Mouse (Mus musculus): ENCODE measurements around the gene Abcb10.

DNA sequence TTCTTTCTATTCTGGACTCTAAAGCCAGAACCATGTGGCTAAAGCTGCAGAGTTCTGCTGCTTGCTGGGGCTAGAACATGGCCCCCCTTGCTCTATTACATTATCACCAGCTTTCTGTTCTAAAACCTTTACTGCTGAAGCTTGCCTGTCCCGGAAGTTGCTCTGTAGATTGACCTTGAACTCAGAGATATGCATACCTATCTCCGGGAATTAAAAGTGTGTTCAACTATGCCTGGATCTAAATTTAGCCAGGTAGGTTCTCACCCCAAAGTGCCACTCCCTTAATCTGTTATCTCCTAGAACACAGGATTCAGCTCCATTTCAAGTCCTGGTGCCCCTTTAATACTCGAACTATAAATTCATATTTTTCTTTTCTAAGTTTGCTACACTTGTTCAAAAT is 28.7 kb upstream of the Abcb10 start:
- no peak for TF ChIP-seq POLR2A (IDR thresholded peaks at IDR 0.05; ENCODE audit: borderline replicate concordance, low read depth, low read length)
- TF ChIP-seq CTCF (IDR thresholded peaks at IDR 0.05; ENCODE audit: low read depth, low read length) = no peak
